Mouse (Mus musculus) kidney, embryonic 16.5 days (tissue): ENCODE data around the gene Med9. TPM values are rescaled to one million over a fixed set of nuclear protein-coding genes. Genes with fewer than 3 reads are reported as not detected.

ENCODE experiments used
- ATAC-seq: fragments of 200-750 bp; cut with Nextera tagmentation; 2 replicates; pipeline ENCODE4 v1.8.0; 2017; ENCODE audit warnings: moderate TSS enrichment; ENCODE audit not compliant: low FRiP score, low TSS enrichment
- H3K27ac ChIP-seq: fragments of 300-500 bp; sonication (generic); 2 replicates; pipeline ENCODE4 v1.5.1; 2014; ENCODE audit warnings: low read length
- H3K27me3 ChIP-seq: fragments of 300-500 bp; sonication (generic); 2 replicates; pipeline ENCODE4 v1.6.1; 2014; ENCODE audit warnings: low read length, control low read depth, mixed read lengths; ENCODE audit not compliant: insufficient read depth
- H3K36me3 ChIP-seq: fragments of 300-500 bp; sonication (generic); 2 replicates; pipeline ENCODE4 v1.6.1; 2014; ENCODE audit warnings: low read length, control low read depth, mixed read lengths; ENCODE audit not compliant: insufficient read depth
- H3K4me1 ChIP-seq: fragments of 300-500 bp; sonication (generic); 2 replicates; pipeline ENCODE4 v1.6.1; 2014; ENCODE audit warnings: low read length, control low read depth, mixed read lengths; ENCODE audit not compliant: insufficient read depth
- H3K4me2 ChIP-seq: fragments of 300-500 bp; sonication (generic); replicated peaks from 2 replicates; pipeline ENCODE4 v1.6.1; 2014; ENCODE audit warnings: low read depth, low read length
- H3K4me3 ChIP-seq: fragments of 300-500 bp; sonication (generic); 2 replicates; pipeline ENCODE4 v1.5.1; 2014; ENCODE audit warnings: mild to moderate bottlenecking, low read length
- H3K9ac ChIP-seq: fragments of 300-500 bp; sonication (generic); replicated peaks from 2 replicates; pipeline ENCODE4 v1.6.1; 2014; ENCODE audit warnings: low read length
- H3K9me3 ChIP-seq: fragments of 300-500 bp; sonication (generic); 2 replicates; pipeline ENCODE4 v1.6.1; 2016; ENCODE audit warnings: low read length, control low read depth
- WGBS: fragments of 180-500 bp; shearing (Covaris S2); extraction: QIAGEN DNeasy Blood & Tissue Kit; methylation state at CpG from one replicate; pipeline ENCODE4 v1.1.7; 2014; 5-methylcytosine and 5-hydroxymethylcytosine counted together
- polyA plus RNA-seq: library from polyadenylated mRNA; unstranded; fragments of >200 nt; fragmentation: Nextera tagmentation; extraction: Ambion mirVana; gene quantifications from 2 replicates; pipeline ENCODE4 v1.2.1, GENCODE M21; 2015

Gene Med9
- polyA plus RNA-seq, 1 experiment from 2014 or later: 49.1 TPM

- Histone ChIP-seq H3K9me3 (no peaks in the 10 kb centered on the region), H3K27ac (no peak overlapping the region), H3K4me2 (no peak overlapping the region), H3K36me3 (no peaks in the 10 kb centered on the region), H3K9ac (no peak overlapping the region), H3K27me3 (no peaks in the 10 kb centered on the region), H3K4me3 (no peak overlapping the region), H3K4me1 (0 out of 2 replicates have a peak, but pooled peaks cover 2% of the 10 kb centered on the region)
- no peak for ATAC-seq
- WGBS: 82% methylated on average over 3 of the region's 3 CpGs
Measured at GRCm38 (mm10) chr11:60011516-60011915, 63.5 kb downstream of the Med9 start.

Other genes starting within 250 kb of the Med9 start
- gene Pld6, start 160.6 kb upstream of the Med9 start, polyA plus RNA-seq: 5.8 and 6.6 TPM in 2 replicates
- gene Flcn, start 138.2 kb upstream of the Med9 start, polyA plus RNA-seq: 37.7 and 41.5 TPM in 2 replicates
- 44.4 and 46.3 TPM in 2 replicates for gene Nt5m, start 108.8 kb upstream of the Med9 start, polyA plus RNA-seq
- gene Cops3, start 108.4 kb upstream of the Med9 start, polyA plus RNA-seq: 215 and 224 TPM in 2 replicates
- gene Rasd1, start 16.7 kb downstream of the Med9 start, polyA plus RNA-seq: 3.3 and 4.2 TPM in 2 replicates
- gene Pemt, start 98.3 kb downstream of the Med9 start, polyA plus RNA-seq: 11.2 and 12.2 TPM in 2 replicates
- 21.5 and 24.0 TPM in 2 replicates for gene Rai1, start 156.8 kb downstream of the Med9 start, polyA plus RNA-seq